Mouse (Mus musculus) neural tube, embryonic 11.5 days (tissue): ENCODE measurements around the gene Tmem30a. TPM values are rescaled to one million over a fixed set of nuclear protein-coding genes. Genes with fewer than 3 reads are reported as not detected.

Experiments
- ATAC-seq: fragments of 200-750 bp; cut with Nextera tagmentation; 2 replicates; pipeline ENCODE4 v1.8.0; 2017; ENCODE audit warnings: moderate number of reproducible peaks, mild to moderate bottlenecking, moderate TSS enrichment, moderate library complexity; ENCODE audit not compliant: insufficient read depth, low FRiP score, low TSS enrichment
- DNase-seq: peaks from one replicate; pipeline ENCODE4 v3.0.0-alpha.2; 2015; ENCODE audit warnings: low spot score
- H3K27ac ChIP-seq: fragments of 300-500 bp; sonication (generic); 2 replicates; pipeline ENCODE4 v1.5.1; 2014; ENCODE audit warnings: low read depth, mild to moderate bottlenecking, low read length
- H3K27me3 ChIP-seq: fragments of 300-500 bp; sonication (generic); 2 replicates; pipeline ENCODE4 v1.6.1; 2014; ENCODE audit warnings: mild to moderate bottlenecking, low read length, mixed read lengths; ENCODE audit not compliant: control insufficient read depth, insufficient read depth
- H3K36me3 ChIP-seq: fragments of 300-500 bp; sonication (generic); 2 replicates; pipeline ENCODE4 v1.6.1; 2014; ENCODE audit warnings: mild to moderate bottlenecking, low read length, moderate library complexity, mixed read lengths; ENCODE audit not compliant: control insufficient read depth, insufficient read depth
- H3K4me1 ChIP-seq: fragments of 300-500 bp; sonication (generic); 2 replicates; pipeline ENCODE4 v1.6.1; 2014; ENCODE audit warnings: low read length, mixed read lengths; ENCODE audit not compliant: control insufficient read depth, insufficient read depth
- H3K4me2 ChIP-seq: fragments of 300-500 bp; sonication (generic); 2 replicates; pipeline ENCODE4 v1.6.1; 2014; ENCODE audit warnings: low read depth, mild to moderate bottlenecking, moderate library complexity
- H3K4me3 ChIP-seq: fragments of 300-500 bp; sonication (generic); 2 replicates; pipeline ENCODE4 v1.5.1; 2014; ENCODE audit warnings: low read depth, low read length
- H3K9ac ChIP-seq: fragments of 300-500 bp; sonication (generic); 2 replicates; pipeline ENCODE4 v1.6.1; 2014; ENCODE audit warnings: mild to moderate bottlenecking, low read length
- H3K9me3 ChIP-seq: fragments of 300-500 bp; sonication (generic); 2 replicates; pipeline ENCODE4 v1.6.1; 2016; ENCODE audit warnings: low read length; ENCODE audit not compliant: control insufficient read depth
- WGBS: fragments of 180-500 bp; shearing (Covaris S2); extraction: QIAGEN DNeasy Blood & Tissue Kit; methylation state at CpG from one replicate; pipeline ENCODE4 v1.1.7; 2014; 5-methylcytosine and 5-hydroxymethylcytosine counted together
- polyA plus RNA-seq: library from polyadenylated mRNA; unstranded; fragments of >200 nt; fragmentation: Nextera tagmentation; extraction: Ambion mirVana; gene quantifications from 2 replicates; pipeline ENCODE4 v1.2.1, GENCODE M21; 2014

The Tmem30a gene
- polyA plus RNA-seq, 1 experiment from 2014 or later, result 100.0 TPM

GRCm38 (mm10) chr9:79766991-79767545 is 26.2 kb downstream of the Tmem30a start:
- Histone ChIP-seq H3K27me3 (no peaks in the 10 kb centered on the region), H3K4me3 (no peak overlapping the region), H3K36me3 (no peaks in the 10 kb centered on the region), H3K4me1 (no peaks in the 10 kb centered on the region), H3K27ac (no peak overlapping the region), H3K9ac (no peak overlapping the region), H3K9me3 (no peaks in the 10 kb centered on the region), H3K4me2 (no peak overlapping the region)
- no peak for ATAC-seq
- 95% methylated on average over 5 of the region's 5 CpGs for WGBS
- no peak for DNase-seq

- no peak overlapping the region for H3K4me3 ChIP-seq
- DNase-seq, result no peak
- no peak overlapping the region for H3K4me2 ChIP-seq
- no peak for ATAC-seq
- H3K4me1 ChIP-seq, result 0 out of 2 replicates have a peak, but pooled peaks cover 2% of the 10 kb centered on the region
- no peak overlapping the region for H3K9ac ChIP-seq
- no peaks in the 10 kb centered on the region for H3K9me3 ChIP-seq
- H3K27me3 ChIP-seq, result no peaks in the 10 kb centered on the region
- no peaks in the 10 kb centered on the region for H3K36me3 ChIP-seq
- H3K27ac ChIP-seq, result no peak overlapping the region
- WGBS, result 85% methylated on average over 4 of the region's 4 CpGs
Measured at GRCm38 (mm10) chr9:79765329-79765728, 28.0 kb downstream of the Tmem30a start.

GRCm38 (mm10) chr9:79762519-79762918 is 30.8 kb downstream of the Tmem30a start:
- H3K4me2 ChIP-seq, result no peak overlapping the region
- H3K4me3 ChIP-seq, result no peak overlapping the region
- no peak for ATAC-seq
- H3K9me3 ChIP-seq, result no peaks in the 10 kb centered on the region
- no peak overlapping the region for H3K9ac ChIP-seq
- 78% methylated on average over 6 of the region's 6 CpGs for WGBS
- H3K4me1 ChIP-seq, result peaks cover 5% of the 10 kb centered on the region; the same call in 1 of the 2 replicates
- no peaks in the 10 kb centered on the region for H3K27me3 ChIP-seq
- no peak for DNase-seq
- no peak overlapping the region for H3K27ac ChIP-seq
- no peaks in the 10 kb centered on the region for H3K36me3 ChIP-seq

- ATAC-seq, result peak; percentile 49
- no peak for DNase-seq
- Histone ChIP-seq H3K27me3 (no peaks in the 10 kb centered on the region), H3K4me2 (peak overlapping the region; percentile 84), H3K9ac (peak overlapping the region; percentile 80), H3K4me1 (peaks cover 5% of the 10 kb centered on the region; the same call in 1 of the 2 replicates), H3K4me3 (peak overlapping the region; percentile 78), H3K27ac (peak overlapping the region; percentile 83), H3K36me3 (no peaks in the 10 kb centered on the region), H3K9me3 (no peaks in the 10 kb centered on the region)
- WGBS, result 10% methylated on average over 14 of the region's 14 CpGs
Measured at GRCm38 (mm10) chr9:79760076-79760475, 33.2 kb downstream of the Tmem30a start.

- ATAC-seq, result peak; percentile 99
- 0% methylated on average over 49 of the region's 49 CpGs for WGBS
- H3K4me3 ChIP-seq, result peak within 1 kb of the TSS; percentile 78
- H3K4me1 ChIP-seq, result peaks cover 5% of the 10 kb centered on the region; the same call in 1 of the 2 replicates
- peak within 1 kb of the TSS; percentile 80 for H3K9ac ChIP-seq
- H3K4me2 ChIP-seq, result peak within 1 kb of the TSS; percentile 84
- no peaks in the 10 kb centered on the region for H3K9me3 ChIP-seq
- no peaks in the 10 kb centered on the region for H3K27me3 ChIP-seq
- H3K27ac ChIP-seq, result peak within 1 kb of the TSS; percentile 83
- peak; percentile 97 for DNase-seq
- no peaks in the 10 kb centered on the region for H3K36me3 ChIP-seq
Measured at GRCm38 (mm10) chr9:79759385-79760005, 33.8 kb downstream of the Tmem30a start, which contains the start of gene Cox7a2. Cox7a2 (minus strand) TSS chr9:79759878.

GRCm38 (mm10) chr9:79755311-79755710 is 38.0 kb downstream of the Tmem30a start:
- no peak overlapping the region for H3K4me3 ChIP-seq
- 93% methylated on average over 4 of the region's 4 CpGs for WGBS
- H3K4me2 ChIP-seq, result no peak overlapping the region
- H3K9ac ChIP-seq, result no peak overlapping the region
- ATAC-seq (no peak), DNase-seq (no peak)
- no peak overlapping the region for H3K27ac ChIP-seq
- no peaks in the 10 kb centered on the region for H3K36me3 ChIP-seq
- peaks cover 4% of the 10 kb centered on the region; the same call in 1 of the 2 replicates for H3K4me1 ChIP-seq
- no peaks in the 10 kb centered on the region for H3K9me3 ChIP-seq
- H3K27me3 ChIP-seq, result no peaks in the 10 kb centered on the region

GRCm38 (mm10) chr9:79751846-79752245 is 41.5 kb downstream of the Tmem30a start:
- Histone ChIP-seq H3K9me3 (no peaks in the 10 kb centered on the region), H3K27ac (no peak overlapping the region), H3K36me3 (no peaks in the 10 kb centered on the region), H3K4me2 (no peak overlapping the region), H3K27me3 (no peaks in the 10 kb centered on the region), H3K9ac (no peak overlapping the region), H3K4me1 (no peaks in the 10 kb centered on the region), H3K4me3 (no peak overlapping the region)
- ATAC-seq (no peak), DNase-seq (no peak)
- 64% methylated on average over 8 of the region's 8 CpGs for WGBS

- WGBS, result 91% methylated on average over 7 of the region's 7 CpGs
- Histone ChIP-seq H3K4me3 (no peak overlapping the region), H3K9ac (no peak overlapping the region), H3K36me3 (no peaks in the 10 kb centered on the region), H3K4me2 (no peak overlapping the region), H3K27me3 (no peaks in the 10 kb centered on the region), H3K9me3 (no peaks in the 10 kb centered on the region), H3K4me1 (no peaks in the 10 kb centered on the region), H3K27ac (no peak overlapping the region)
- no peak for DNase-seq
- no peak for ATAC-seq
Measured at GRCm38 (mm10) chr9:79750709-79751108, 42.6 kb downstream of the Tmem30a start.

- no peak overlapping the region for H3K4me2 ChIP-seq
- DNase-seq (no peak), ATAC-seq (no peak)
- H3K9me3 ChIP-seq, result no peaks in the 10 kb centered on the region
- H3K4me3 ChIP-seq, result no peak overlapping the region
- H3K27ac ChIP-seq, result no peak overlapping the region
- no peak overlapping the region for H3K9ac ChIP-seq
- WGBS, result 62% methylated on average over 4 of the region's 4 CpGs
- H3K27me3 ChIP-seq, result no peaks in the 10 kb centered on the region
- no peaks in the 10 kb centered on the region for H3K4me1 ChIP-seq
- H3K36me3 ChIP-seq, result no peaks in the 10 kb centered on the region
Measured at GRCm38 (mm10) chr9:79745036-79745435, 48.3 kb downstream of the Tmem30a start.
